Mouse (Mus musculus) lung, embryonic 14.5 days (tissue): ENCODE results near the gene Tns4. TPM values are rescaled to one million over a fixed set of nuclear protein-coding genes. Genes with fewer than 3 reads are reported as not detected.

ENCODE experiments used
- ATAC-seq: fragments of 200-750 bp; cut with Nextera tagmentation; 2 replicates; pipeline ENCODE4 v1.8.0; 2017; ENCODE audit warnings: mild to moderate bottlenecking, moderate TSS enrichment, moderate library complexity; ENCODE audit not compliant: insufficient read depth
- DNase-seq: peaks from one replicate; pipeline ENCODE4 v3.0.0-alpha.2; 2015
- H3K27ac ChIP-seq: fragments of 300-500 bp; sonication (generic); 2 replicates; pipeline ENCODE4 v1.5.1; 2014; ENCODE audit warnings: low read depth, mild to moderate bottlenecking, moderate library complexity
- H3K27me3 ChIP-seq: fragments of 300-500 bp; sonication (generic); 2 replicates; pipeline ENCODE4 v1.6.1; 2014; ENCODE audit warnings: low read length, control low read depth; ENCODE audit not compliant: insufficient read depth
- H3K36me3 ChIP-seq: fragments of 300-500 bp; sonication (generic); 2 replicates; pipeline ENCODE4 v1.6.1; 2014; ENCODE audit warnings: control low read depth; ENCODE audit not compliant: insufficient read depth
- H3K4me1 ChIP-seq: fragments of 300-500 bp; sonication (generic); 2 replicates; pipeline ENCODE4 v1.6.1; 2014; ENCODE audit warnings: antibody characterized with exemption, control low read depth; ENCODE audit not compliant: insufficient read depth
- H3K4me2 ChIP-seq: fragments of 300-500 bp; sonication (generic); 2 replicates; pipeline ENCODE4 v1.6.1; 2014; ENCODE audit warnings: mild to moderate bottlenecking
- H3K4me3 ChIP-seq: fragments of 300-500 bp; sonication (generic); 2 replicates; pipeline ENCODE4 v1.5.1; 2014; ENCODE audit warnings: low read depth, low read length
- H3K9ac ChIP-seq: fragments of 300-500 bp; sonication (generic); 2 replicates; pipeline ENCODE4 v1.6.1; 2014
- H3K9me3 ChIP-seq: fragments of 300-500 bp; sonication (generic); 2 replicates; pipeline ENCODE4 v1.6.1; 2016; ENCODE audit warnings: low read depth, low read length, control low read depth
- CTCF ChIP-seq: IDR thresholded peaks from 2 replicates; pipeline ENCODE4 v1.5.1; 2016; ENCODE audit warnings: antibody characterized with exemption, low read depth
- WGBS: fragments of 180-500 bp; shearing (Covaris S2); extraction: QIAGEN DNeasy Blood & Tissue Kit; methylation state at CpG from one replicate; pipeline ENCODE4 v1.1.7; 2014; 5-methylcytosine and 5-hydroxymethylcytosine counted together
- polyA plus RNA-seq: library from polyadenylated mRNA; unstranded; fragments of >200 nt; fragmentation: Nextera tagmentation; extraction: Ambion mirVana; gene quantifications from 2 replicates; pipeline ENCODE4 v1.2.1, GENCODE M21; 2014

The Tns4 gene
- polyA plus RNA-seq, 1 experiment from 2014 or later, result 0.47 TPM

DNA sequence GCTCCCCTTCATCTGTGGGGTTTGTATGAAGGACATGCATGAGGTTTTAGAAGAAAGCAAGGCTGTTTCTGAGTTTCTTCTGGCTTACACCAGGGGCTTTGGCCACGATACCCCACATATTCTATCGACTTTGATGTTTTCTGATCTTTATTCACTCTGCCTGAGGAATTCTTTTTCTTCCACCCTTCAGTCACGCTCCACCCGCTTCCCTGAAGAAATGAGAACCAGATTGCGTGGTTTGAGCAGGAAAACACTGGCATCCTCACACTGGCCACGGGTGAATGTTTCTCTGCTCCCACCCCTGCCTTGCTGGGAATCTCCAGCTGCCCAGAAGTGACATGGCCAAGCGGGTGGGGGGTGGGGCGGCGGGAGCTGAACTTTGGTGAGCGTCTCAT lies 35.5 kb upstream of the Tns4 start:
- 43% methylated on average over 10 of the region's 10 CpGs for WGBS
- peaks cover 26% of the 10 kb centered on the region for H3K4me1 ChIP-seq
- no peak for TF ChIP-seq CTCF

DNA sequence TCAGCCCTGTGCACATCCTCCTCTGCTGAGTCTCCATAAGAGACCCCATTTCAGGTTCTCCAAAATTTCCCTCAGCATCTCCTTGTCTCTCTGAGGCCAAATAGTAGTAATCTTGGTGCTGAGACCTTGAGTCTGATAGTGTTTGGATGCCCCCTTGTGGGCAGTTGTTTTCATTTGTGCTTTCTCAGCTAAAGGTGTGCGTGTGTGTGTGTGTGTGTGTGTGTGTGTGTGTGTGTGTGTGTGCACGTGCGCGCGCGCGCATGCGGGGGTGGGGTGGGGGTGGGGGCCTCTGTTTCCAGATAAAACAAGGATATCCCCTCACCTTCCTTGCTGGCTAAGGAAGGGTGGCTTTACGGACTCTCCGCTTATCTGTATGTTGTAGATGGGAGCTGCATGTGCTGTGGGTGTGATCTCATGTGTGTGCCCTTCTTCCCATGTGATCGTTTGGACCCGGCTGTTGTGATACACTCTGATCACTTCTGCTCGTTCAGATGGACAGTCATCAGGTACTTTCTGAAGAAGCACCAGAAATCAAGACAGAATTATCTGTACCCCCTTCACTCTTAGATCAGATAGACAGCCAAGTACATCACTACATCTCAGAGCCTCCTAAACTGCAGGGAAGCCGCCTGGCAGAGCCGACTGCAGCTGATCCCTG lies 35.0 kb upstream of the Tns4 start:
- Histone ChIP-seq H3K27me3 (no peaks in the 10 kb centered on the region), H3K4me3 (no peak overlapping the region), H3K4me1 (peaks cover 26% of the 10 kb centered on the region), H3K36me3 (no peaks in the 10 kb centered on the region), H3K4me2 (no peak overlapping the region), H3K27ac (peak overlapping the region; percentile 21; the same call in 1 of the 2 replicates), H3K9me3 (no peaks in the 10 kb centered on the region), H3K9ac (0 out of 2 replicates have a peak overlapping the region, but pooled peaks have one; percentile 3)
- WGBS, result 35% methylated on average over 15 of the region's 15 CpGs
- peak; percentile 65 for TF ChIP-seq CTCF
- ATAC-seq (no peak), DNase-seq (peak; percentile 84)

More for the DNA sequence above, 35.5 kb upstream of the Tns4 start:
- no peaks in the 10 kb centered on the region for H3K36me3 ChIP-seq
- no peaks in the 10 kb centered on the region for H3K27me3 ChIP-seq
- ATAC-seq, result no peak
- H3K27ac ChIP-seq, result peak overlapping the region; percentile 21; the same call in 1 of the 2 replicates
- H3K4me3 ChIP-seq, result no peak overlapping the region
- 0 out of 2 replicates have a peak overlapping the region, but pooled peaks have one; percentile 3 for H3K9ac ChIP-seq
- DNase-seq, result no peak
- no peaks in the 10 kb centered on the region for H3K9me3 ChIP-seq
- H3K4me2 ChIP-seq, result no peak overlapping the region

GRCm38 (mm10) chr11:99122703-99123102 lies 33.6 kb upstream of the Tns4 start:
- Histone ChIP-seq H3K27ac (peak overlapping the region; percentile 15; the same call in 1 of the 2 replicates), H3K9ac (no peak overlapping the region), H3K4me2 (no peak overlapping the region), H3K27me3 (no peaks in the 10 kb centered on the region), H3K36me3 (no peaks in the 10 kb centered on the region), H3K4me1 (peaks cover 23% of the 10 kb centered on the region), H3K9me3 (no peaks in the 10 kb centered on the region), H3K4me3 (no peak overlapping the region)
- 69% methylated on average over 3 of the region's 3 CpGs for WGBS
- TF ChIP-seq CTCF, result no peak
- DNase-seq (no peak), ATAC-seq (no peak)

DNA sequence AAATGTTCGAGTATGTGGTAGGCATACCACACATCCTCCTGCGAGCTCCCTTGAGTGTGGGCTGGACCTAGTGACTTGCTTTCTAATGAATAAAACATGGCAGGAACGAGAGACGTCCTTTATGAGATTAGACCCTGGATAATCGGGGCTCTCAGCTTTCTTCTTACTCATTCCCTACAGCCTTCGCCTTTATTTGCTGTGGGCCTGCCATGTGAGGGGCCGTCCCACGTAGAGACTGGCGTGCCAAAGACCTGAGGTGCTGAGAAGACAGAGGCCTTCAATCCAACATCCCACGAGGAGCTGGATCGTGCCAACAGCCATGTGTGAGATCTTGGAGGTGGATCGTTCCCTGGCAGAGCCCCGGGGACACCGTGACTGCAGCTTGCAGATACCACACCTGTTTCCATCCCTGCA lies 32.1 kb upstream of the Tns4 start:
- ATAC-seq, result no peak
- H3K9me3 ChIP-seq, result no peaks in the 10 kb centered on the region
- H3K4me2 ChIP-seq, result no peak overlapping the region
- no peak for DNase-seq
- 65% methylated on average over 14 of the region's 14 CpGs for WGBS
- H3K27me3 ChIP-seq, result no peaks in the 10 kb centered on the region
- H3K9ac ChIP-seq, result no peak overlapping the region
- H3K27ac ChIP-seq, result peak overlapping the region; percentile 51; the same call in 1 of the 2 replicates
- no peak for TF ChIP-seq CTCF
- no peak overlapping the region for H3K4me3 ChIP-seq
- H3K4me1 ChIP-seq, result peaks cover 9% of the 10 kb centered on the region; the same call in 1 of the 2 replicates
- H3K36me3 ChIP-seq, result no peaks in the 10 kb centered on the region

DNA sequence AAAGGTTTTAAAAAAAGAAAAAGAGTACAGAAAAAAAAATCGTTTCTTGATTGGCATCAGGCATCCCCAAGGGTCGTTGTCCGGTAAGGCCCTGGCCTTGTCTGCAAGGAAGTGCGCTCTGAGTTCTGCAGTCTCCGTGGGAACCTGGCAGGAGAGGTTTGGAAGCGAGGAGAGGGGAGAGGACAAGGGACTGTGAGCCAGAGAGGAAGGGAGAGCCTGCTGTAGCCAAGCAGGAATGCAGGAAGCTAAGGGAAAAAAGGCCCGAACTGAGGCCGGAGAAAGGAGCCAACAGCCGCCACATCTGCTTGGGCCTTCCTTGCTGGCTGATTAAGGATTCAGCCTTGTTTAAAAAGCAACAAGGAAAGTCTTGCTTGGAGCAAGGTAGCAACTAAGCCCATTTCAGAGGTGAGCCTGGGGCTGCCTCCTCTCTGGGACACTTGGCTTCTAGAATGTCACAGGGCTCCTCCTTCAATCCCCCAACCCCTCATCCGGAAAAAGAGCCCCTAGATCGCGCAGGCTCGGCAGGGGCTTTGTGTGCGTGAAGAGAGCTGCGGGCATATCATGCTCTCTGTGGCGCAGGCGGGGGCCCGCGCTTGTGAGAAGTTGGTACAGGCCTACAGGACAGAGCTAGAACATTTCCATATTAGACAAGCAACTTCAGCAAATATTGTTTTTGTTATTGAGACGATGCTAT lies 31.6 kb upstream of the Tns4 start:
- Histone ChIP-seq H3K27ac (peak overlapping the region; percentile 51; the same call in 1 of the 2 replicates), H3K4me1 (0 out of 2 replicates have a peak, but pooled peaks cover 5% of the 10 kb centered on the region)

GRCm38 (mm10) chr11:99118963-99119362 lies 29.9 kb upstream of the Tns4 start:
- Histone ChIP-seq H3K36me3 (no peaks in the 10 kb centered on the region), H3K9me3 (no peaks in the 10 kb centered on the region), H3K4me2 (no peak overlapping the region), H3K27me3 (no peaks in the 10 kb centered on the region), H3K4me1 (no peaks in the 10 kb centered on the region), H3K27ac (no peak overlapping the region), H3K9ac (no peak overlapping the region), H3K4me3 (no peak overlapping the region)
- no peak for TF ChIP-seq CTCF
- ATAC-seq (no peak), DNase-seq (no peak)
- 83% methylated on average over 7 of the region's 7 CpGs for WGBS

More for the DNA sequence above, 31.6 kb upstream of the Tns4 start:
- Histone ChIP-seq H3K9me3 (no peaks in the 10 kb centered on the region), H3K4me2 (no peak overlapping the region), H3K4me3 (no peak overlapping the region), H3K27me3 (no peaks in the 10 kb centered on the region), H3K9ac (peak overlapping the region; percentile 27; the same call in 1 of the 2 replicates), H3K36me3 (no peaks in the 10 kb centered on the region)
- no peak for TF ChIP-seq CTCF
- no peak for DNase-seq
- 53% methylated on average over 20 of the region's 20 CpGs for WGBS
- ATAC-seq, result no peak

- Histone ChIP-seq H3K4me2 (no peak overlapping the region), H3K27me3 (no peaks in the 10 kb centered on the region), H3K9ac (no peak overlapping the region), H3K4me3 (no peak overlapping the region), H3K9me3 (no peaks in the 10 kb centered on the region), H3K27ac (no peak overlapping the region), H3K4me1 (no peaks in the 10 kb centered on the region), H3K36me3 (no peaks in the 10 kb centered on the region)
- DNase-seq, result no peak
- WGBS, result 95% methylated on average over 1 of the region's 1 CpGs
- ATAC-seq, result no peak
- TF ChIP-seq CTCF, result peak; percentile 17; the same call in 1 of the 2 replicates
Observed at GRCm38 (mm10) chr11:99118420-99118819, 29.3 kb upstream of the Tns4 start.
